Mouse (Mus musculus) kidney, adult 2 months (tissue): ENCODE data around the gene Krtap1-4.
"Not testable (repeated sequence)": the region's sequence is repeated elsewhere in the genome, so short reads cannot be mapped to it uniquely, and the experiment has no call there.

ENCODE experiments used
- CTCF ChIP-seq: fragments of 200-500 bp; conservative IDR thresholded peaks from 2 replicates; pipeline ENCODE4 v1.5.1; 2011; ENCODE audit warnings: low read depth, mild to moderate bottlenecking, control low read depth, low read length, moderate library complexity, mixed read lengths; ENCODE audit not compliant: insufficient read depth, insufficient read length
- POLR2A ChIP-seq: fragments of 200-500 bp; IDR thresholded peaks from one replicate; pipeline ENCODE4 v1.6.1; 2011; ENCODE audit warnings: low read depth, low read length, control low read depth

DNA sequence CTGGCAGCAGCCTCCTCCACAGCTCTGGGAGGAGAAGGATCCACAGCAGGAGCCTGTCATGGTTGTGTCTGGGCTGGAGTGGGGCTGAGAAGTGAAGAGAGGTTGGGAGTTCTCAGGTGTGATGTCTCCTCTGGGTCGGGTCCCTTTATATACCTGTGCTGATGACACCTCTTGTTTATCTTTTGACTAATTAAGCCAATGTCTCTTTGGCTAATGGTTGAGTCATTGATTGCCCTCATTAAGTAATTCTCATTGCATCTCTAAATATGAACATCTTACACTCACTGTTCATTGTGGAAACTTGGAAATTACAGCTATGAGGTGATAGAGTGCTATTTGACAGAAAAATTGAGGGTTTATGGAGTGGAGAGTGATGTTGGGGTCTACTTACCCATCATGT, 19.8 kb upstream of the Krtap1-4 start, which contains the start of gene Gm11938:
- TF ChIP-seq POLR2A, CTCF: not testable (repeated sequence)
